Mouse (Mus musculus) Patski (cell line): ENCODE measurements around the gene Olfr195. TPM values are rescaled to one million over a fixed set of nuclear protein-coding genes. Genes with fewer than 3 reads are reported as not detected.
"Not testable (repeated sequence)": the region's sequence is repeated elsewhere in the genome, so short reads cannot be mapped to it uniquely, and the experiment has no call there.

ENCODE experiments used
- ATAC-seq: fragments of 100-300 bp; one replicate; pipeline ENCODE4 v1.8.0; 2021
- CTCF ChIA-PET: fragments of 350-600 bp; sonication (Branson Sonifier 250); formaldehyde crosslinking; loops from one replicate; lab custom pipeline; 2022; ENCODE audit warnings: inconsistent platforms; lab: Charles Lee
- POLR2A ChIA-PET: fragments of 350-600 bp; sonication (Branson Sonifier 250); formaldehyde crosslinking; loops from one replicate; lab custom pipeline; 2022; ENCODE audit warnings: antibody characterized with exemption, inconsistent platforms; lab: Charles Lee
- DNase-seq: peaks from one replicate; pipeline ENCODE4 v3.0.0-alpha.2; 2011; ENCODE audit warnings: low read depth, low spot score
- H3K27me3 ChIP-seq: fragments of 371-371 bp; one replicate; pipeline ENCODE4 v1.5.1; 2021
- CTCF ChIP-seq: fragments of 100-300 bp; IDR thresholded peaks from one replicate; pipeline ENCODE4 v1.5.1; 2021
- in situ Hi-C: fragments of 300-500 bp; cut with MboI; formaldehyde crosslinking; loops from 3 replicates; pipeline ENCODE4 v1.11.1; 2018; ENCODE audit warnings: low pct_unique_long_range_greater_than_20kb, mixed read lengths
- polyA plus RNA-seq: library from polyadenylated mRNA; unstranded; gene quantifications from one replicate; pipeline ENCODE4 v1.2.3, GENCODE M21; 2021

Gene Olfr195
- polyA plus RNA-seq = not detected

DNA sequence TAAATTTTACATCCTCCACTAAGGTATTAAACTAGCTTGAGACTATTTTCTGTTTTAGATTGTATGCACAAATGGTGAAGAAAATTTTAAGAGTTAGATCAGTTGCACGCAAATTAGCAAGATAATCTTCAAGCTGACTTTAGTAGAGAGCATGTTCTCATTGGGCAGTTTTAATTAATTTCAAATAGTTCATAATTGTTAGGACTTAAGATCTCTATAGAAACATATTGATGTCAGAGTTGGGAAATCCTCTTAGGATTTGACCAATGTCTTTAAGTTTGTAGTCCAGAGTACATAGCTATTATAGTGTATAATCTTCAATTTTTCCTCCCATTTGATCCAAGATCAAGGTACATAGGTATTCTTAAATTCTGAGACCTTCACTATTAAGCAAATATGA lies at the start of gene Olfr195:
TSS of gene Olfr195 (plus strand) at position 301 of the 400 bp plus-strand sequence.
- in situ Hi-C loops = no loop called here
- no peak for DNase-seq
- H3K27me3 ChIP-seq = no peaks in the 10 kb centered on the region
- ChIA-PET POLR2A (no interaction called here), CTCF (no interaction called here)
- ATAC-seq = no peak
- TF ChIP-seq CTCF = no peak

DNA sequence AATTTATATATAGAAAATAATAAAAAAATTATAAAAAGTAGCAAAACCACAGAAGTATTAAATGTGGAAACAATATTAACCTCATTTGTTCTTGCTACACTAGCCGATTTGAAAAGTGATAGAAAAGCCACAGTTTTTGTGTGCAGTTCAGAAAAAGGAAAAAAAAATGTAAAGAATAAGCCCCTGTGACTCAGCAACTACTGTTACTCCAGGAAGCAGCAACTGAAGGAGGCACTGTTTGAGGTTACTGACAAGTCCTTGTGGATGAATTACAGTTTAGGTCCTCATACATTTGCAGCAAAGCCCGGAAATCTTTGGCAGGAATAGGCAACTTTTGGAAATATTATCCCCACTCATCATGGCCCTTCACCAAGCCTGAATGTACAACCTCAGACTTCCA lies 41.5 kb upstream of the Olfr195 start:
- ATAC-seq = no peak
- ChIA-PET POLR2A (no interaction called here), CTCF (no interaction called here)
- no peak for TF ChIP-seq CTCF
- no peak for DNase-seq
- in situ Hi-C loops = no loop called here
- H3K27me3 ChIP-seq = no peaks in the 10 kb centered on the region

DNA sequence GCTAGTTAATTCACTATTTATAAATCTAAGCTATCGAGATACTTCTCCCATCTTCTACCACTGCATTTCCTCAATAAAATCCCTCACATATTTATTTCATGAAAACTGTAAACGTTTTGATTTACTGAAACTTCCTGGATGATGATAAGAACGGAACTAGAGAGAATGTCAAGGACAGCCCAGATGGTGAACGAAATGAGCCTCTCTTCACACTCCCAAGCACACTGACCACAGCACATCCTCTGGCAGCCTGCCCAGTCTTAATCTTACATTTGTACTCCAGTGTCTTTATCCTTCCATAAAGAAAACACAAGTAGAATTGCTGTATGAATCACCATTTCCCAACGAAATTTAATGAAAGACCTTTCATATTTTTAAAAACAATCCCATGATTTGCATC lies 38.3 kb upstream of the Olfr195 start:
- in situ Hi-C loops = not testable (repeated sequence)

GRCm38 (mm10) chr16:59111781-59112180 lies 35.1 kb upstream of the Olfr195 start, which contains the start of gene Olfr193:
Olfr193 (minus strand) TSS chr16:59111881.
- ATAC-seq (no peak), DNase-seq (no peak)
- ChIA-PET CTCF (no interaction called here), POLR2A (no interaction called here)
- in situ Hi-C loops = no loop called here
- TF ChIP-seq CTCF = no peak
- no peaks in the 10 kb centered on the region for H3K27me3 ChIP-seq

More for the DNA sequence above, 38.3 kb upstream of the Olfr195 start:
- POLR2A ChIA-PET, CTCF ChIA-PET, H3K27me3 ChIP-seq, DNase-seq, ATAC-seq: not testable (repeated sequence)

- ChIA-PET CTCF (no interaction called here), POLR2A (no interaction called here)
- no peak for ATAC-seq
- H3K27me3 ChIP-seq = no peaks in the 10 kb centered on the region
- no peak for DNase-seq
- no peak for TF ChIP-seq CTCF
- in situ Hi-C loops = no loop called here
Measured at GRCm38 (mm10) chr16:59120969-59121368, 25.9 kb upstream of the Olfr195 start, which contains the start of gene Olfr194. Olfr194 (minus strand) TSS chr16:59121069.

- ATAC-seq (no peak), DNase-seq (no peak)
- H3K27me3 ChIP-seq = no peaks in the 10 kb centered on the region
- in situ Hi-C loops = no loop called here
- ChIA-PET POLR2A (no interaction called here), CTCF (no interaction called here)
- TF ChIP-seq CTCF = no peak
Measured at GRCm38 (mm10) chr16:59130740-59131139, 16.1 kb upstream of the Olfr195 start.

DNA sequence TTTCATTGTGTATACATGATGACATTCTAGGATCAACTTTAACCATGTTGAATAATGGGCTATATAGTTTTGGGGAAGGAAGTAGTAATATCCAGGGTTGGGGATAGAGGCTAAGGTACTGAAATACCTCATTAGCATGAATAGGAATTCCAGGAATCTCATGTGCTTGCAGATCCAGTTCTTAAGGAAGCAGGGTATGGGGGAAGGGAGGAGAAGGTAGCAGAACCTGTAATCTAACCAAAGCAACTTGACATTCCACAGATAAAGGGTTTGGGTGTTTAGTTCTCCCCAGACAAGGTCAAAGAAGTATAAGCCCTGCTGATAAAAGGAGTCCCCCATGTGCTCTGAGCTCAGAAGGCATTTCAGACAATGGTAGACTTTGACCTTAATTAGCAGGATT lies 5.7 kb upstream of the Olfr195 start:
- in situ Hi-C loops = no loop called here
- ATAC-seq (no peak), DNase-seq (no peak)
- POLR2A ChIA-PET = no interaction called here
- H3K27me3 ChIP-seq = no peaks in the 10 kb centered on the region
- TF ChIP-seq CTCF = no peak
- CTCF ChIA-PET = no interaction called here

DNA sequence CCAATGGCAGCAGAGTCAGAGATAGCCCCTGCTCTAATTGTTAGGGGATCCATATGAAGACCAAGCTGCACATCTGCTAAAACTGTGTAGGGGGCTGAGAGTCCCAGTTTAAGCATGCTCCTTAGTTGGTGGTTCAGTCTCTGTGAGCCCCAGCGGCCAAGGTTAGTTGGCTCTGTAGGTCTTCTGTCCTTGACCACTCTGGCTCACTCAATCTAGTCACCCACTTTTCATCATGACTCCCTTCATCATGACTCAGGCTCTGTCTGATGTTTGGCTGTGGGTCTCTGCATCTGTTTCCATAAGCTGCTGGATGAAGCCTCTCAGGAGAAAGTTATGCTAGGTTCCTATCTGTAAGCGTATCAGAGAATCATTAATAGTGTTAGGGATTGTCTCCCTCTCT lies 5.2 kb downstream of the Olfr195 start:
- in situ Hi-C loops = no loop called here
- ChIA-PET POLR2A (no interaction called here), CTCF (no interaction called here)
- ATAC-seq = no peak
- DNase-seq = no peak
- no peaks in the 10 kb centered on the region for H3K27me3 ChIP-seq
- TF ChIP-seq CTCF = no peak

DNA sequence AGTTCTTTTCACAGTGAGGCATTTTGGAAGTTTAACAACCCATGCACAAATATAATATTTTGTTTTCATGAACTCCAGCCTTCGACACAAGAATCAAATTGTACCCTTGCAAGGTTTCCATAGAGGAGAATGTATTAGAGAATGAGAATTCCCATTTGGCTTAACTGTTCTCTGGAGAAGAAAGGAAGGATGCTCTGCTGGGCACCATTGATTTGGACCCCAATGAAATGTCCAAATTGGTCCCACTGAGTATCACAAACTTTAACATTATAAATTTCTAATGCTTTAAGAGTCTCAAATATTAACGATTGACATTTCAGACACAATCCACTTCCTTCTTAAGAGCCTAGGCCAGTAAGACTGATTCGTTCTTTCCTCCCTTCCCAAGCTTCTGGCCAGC lies 23.5 kb downstream of the Olfr195 start, which contains the start of gene Olfr196:
TSS of gene Olfr196 (minus strand) at position 101 of the 400 bp plus-strand sequence.
- ChIA-PET CTCF (no interaction called here), POLR2A (no interaction called here)
- no peak for TF ChIP-seq CTCF
- no peak for DNase-seq
- H3K27me3 ChIP-seq = no peaks in the 10 kb centered on the region
- in situ Hi-C loops = no loop called here
- no peak for ATAC-seq

Other genes with a start within 250 kb of the Olfr195 start
- gene Olfr181, start 218.3 kb upstream of the Olfr195 start, polyA plus RNA-seq = not detected
- gene Olfr180, start 217.7 kb upstream of the Olfr195 start, polyA plus RNA-seq = not detected
- gene Olfr183, start 151.7 kb upstream of the Olfr195 start, polyA plus RNA-seq = not detected
- not detected for gene Olfr186, start 116.8 kb upstream of the Olfr195 start, polyA plus RNA-seq
- gene Olfr187, start 107.3 kb upstream of the Olfr195 start, polyA plus RNA-seq = not detected
- not detected for gene Olfr190, start 69.0 kb upstream of the Olfr195 start, polyA plus RNA-seq
- not detected for gene Olfr191, start 57.2 kb upstream of the Olfr195 start, polyA plus RNA-seq
- not detected for gene Olfr193, start 35.2 kb upstream of the Olfr195 start, polyA plus RNA-seq
- not detected for gene Olfr194, start 26.0 kb upstream of the Olfr195 start, polyA plus RNA-seq
- not detected for gene Olfr196, start 23.4 kb downstream of the Olfr195 start, polyA plus RNA-seq
- not detected for gene Olfr198, start 56.5 kb downstream of the Olfr195 start, polyA plus RNA-seq
- not detected for gene Olfr199, start 72.7 kb downstream of the Olfr195 start, polyA plus RNA-seq
- not detected for gene Olfr201, start 125.6 kb downstream of the Olfr195 start, polyA plus RNA-seq
- gene Olfr202, start 139.7 kb downstream of the Olfr195 start, polyA plus RNA-seq = not detected
- not detected for gene Olfr203, start 151.8 kb downstream of the Olfr195 start, polyA plus RNA-seq
- not detected for gene Olfr204, start 171.2 kb downstream of the Olfr195 start, polyA plus RNA-seq
- gene Olfr205, start 184.1 kb downstream of the Olfr195 start, polyA plus RNA-seq = not detected
- not detected for gene Olfr206, start 202.2 kb downstream of the Olfr195 start, polyA plus RNA-seq
- 0.09 TPM for gene Olfr209, start 216.9 kb downstream of the Olfr195 start, polyA plus RNA-seq